Mouse (Mus musculus) right cerebral cortex, postnatal 14 days (tissue): Measurements from ENCODE around the gene Smim20.

Source experiments
- DNase-seq: peaks from one replicate; pipeline ENCODE4 v3.0.0; 2022

The Smim20 gene

DNA sequence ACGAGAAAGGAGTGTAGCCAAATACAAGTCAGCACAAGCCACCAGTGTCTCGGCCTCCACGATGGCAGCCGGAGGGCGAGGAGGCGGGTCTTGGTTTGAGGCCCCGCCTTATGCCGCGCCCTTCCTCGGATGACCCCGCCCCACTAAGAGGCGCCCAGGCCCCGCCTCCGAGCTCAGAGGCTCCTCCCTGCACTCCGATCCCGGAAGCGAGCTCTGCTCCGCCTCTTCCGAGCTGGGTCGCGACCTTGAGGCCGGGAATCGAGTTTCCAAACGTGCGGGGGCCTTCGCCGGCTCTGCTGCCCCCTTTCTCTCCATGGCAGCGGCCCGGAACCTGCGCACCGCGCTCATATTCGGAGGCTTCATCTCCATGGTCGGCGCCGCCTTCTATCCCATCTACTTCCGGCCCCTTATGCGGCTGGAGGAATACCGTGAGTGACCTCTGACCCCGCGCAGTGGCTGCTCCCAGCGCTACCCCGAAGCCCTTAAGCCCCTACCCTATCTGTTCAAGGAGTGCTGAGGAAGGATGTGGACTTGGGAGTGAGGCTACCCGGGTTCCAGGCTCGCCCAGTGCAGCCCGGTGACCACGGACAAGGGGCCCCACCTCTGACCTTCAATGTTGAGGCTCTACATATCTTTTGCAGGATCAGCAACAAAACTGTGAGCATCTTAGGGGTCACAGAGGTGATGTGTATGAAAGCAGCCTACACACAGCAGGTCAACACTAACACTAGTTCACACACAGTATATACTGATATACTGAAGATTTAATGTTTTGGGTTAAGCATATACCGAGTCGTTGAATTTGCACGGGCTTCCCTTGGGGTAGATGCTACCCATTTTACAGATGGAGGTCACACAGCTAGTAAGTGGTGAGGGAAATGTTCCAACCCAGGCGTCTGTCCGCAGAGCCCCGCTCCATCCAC is at the start of gene Smim20:
Gene Smim20 (plus strand): TSS at position 153 of the 923 bp plus-strand sequence.
- DNase-seq = peak; percentile 81

DNA sequence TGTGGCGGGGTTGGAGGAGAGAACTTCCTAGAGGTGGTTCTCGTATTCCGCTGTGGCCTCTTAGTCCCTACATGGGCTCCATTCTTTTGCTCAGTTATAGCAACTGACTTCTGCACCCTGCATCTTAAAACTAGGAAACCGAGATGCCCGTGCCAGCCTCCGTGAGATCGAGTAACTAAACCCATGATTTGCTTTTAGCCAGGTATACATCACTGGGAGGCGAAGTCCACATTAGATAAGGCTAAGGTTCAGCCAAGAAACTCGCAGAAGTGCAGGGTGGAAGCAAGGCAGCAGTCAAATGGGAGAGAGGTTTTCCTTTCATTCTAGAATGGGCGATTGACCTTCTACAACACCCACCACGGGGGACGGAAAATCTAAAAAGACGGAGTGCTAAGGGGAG is 41.4 kb upstream of the Smim20 start:
- no peak for DNase-seq

DNA sequence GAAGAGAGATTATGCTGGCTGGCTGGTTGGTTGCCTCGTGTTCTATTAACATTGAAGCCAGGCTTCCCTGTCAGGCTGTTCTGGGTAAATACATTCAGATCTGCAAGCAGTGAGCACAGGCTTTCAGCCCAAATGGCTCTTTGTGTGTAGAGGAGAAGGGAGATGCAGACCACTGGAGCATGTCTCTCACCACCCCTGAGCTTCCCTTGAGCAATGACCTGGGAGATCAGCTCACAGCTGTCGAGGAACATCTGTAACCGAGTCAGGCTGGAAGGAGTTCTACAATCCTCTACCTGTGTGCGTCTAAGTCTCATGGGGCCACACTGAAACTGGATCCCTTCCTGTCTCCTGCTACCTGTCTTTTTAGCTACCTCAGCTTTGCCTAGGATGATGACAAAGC is 36.3 kb upstream of the Smim20 start:
- no peak for DNase-seq

DNA sequence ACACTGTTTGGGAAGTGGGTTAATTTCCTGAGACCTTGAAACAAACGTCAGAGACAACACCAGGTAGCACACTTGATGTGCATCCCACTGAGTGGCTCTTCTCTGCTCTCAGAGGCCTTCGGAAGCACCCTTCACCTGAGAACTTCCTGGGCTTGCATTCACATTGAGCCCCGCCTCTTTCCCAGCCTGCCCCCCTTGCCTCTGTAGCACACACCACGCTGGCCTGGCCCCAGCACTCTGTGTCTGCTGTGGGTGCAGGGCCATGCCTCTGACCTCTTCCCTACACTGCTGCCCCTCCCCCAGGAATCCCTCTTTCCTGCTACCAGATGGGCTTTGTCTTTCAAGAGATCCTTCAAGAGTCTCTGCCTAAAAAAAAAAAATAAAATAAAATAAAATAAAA is 31.3 kb upstream of the Smim20 start:
- DNase-seq = no peak

DNA sequence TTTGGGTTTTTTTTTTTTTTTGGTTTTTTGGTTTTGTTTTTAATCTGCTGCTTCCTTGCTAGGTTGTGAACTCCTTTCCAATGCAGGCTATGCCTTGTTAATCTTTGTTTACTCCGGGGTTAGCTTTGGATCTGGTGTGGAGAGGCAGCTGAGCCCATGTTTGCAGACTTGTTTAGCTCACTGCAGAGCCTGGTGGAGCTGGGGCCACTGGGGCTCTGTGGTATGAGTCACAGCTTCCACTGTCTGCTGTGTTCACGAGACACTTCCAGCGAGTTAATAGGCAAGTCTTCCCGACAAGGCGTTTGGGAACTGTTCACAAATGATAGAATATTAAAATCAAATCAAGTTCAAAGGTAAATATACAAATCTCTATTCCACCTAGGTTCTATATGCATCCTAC is 30.7 kb upstream of the Smim20 start:
- no peak for DNase-seq

DNA sequence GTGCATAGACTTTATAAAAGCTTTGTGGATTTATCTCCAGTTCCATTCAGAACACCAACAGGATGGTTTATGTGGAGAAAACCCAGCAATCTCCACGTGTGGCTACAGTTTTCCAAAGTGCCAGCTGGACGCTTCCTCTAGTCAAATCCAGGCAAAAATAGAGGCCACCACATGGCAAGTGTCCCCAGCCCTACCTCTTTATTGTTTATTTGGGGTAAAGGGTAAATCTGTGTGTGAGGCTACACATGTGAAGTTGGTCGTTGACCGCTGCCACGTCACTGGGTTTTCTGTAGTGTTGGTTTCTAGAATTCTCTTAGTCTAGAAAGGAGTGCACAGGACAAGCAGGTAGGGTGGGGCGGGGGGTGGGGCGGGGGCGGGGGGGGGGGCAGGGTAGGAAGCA is 30.1 kb upstream of the Smim20 start:
- no peak for DNase-seq

DNA sequence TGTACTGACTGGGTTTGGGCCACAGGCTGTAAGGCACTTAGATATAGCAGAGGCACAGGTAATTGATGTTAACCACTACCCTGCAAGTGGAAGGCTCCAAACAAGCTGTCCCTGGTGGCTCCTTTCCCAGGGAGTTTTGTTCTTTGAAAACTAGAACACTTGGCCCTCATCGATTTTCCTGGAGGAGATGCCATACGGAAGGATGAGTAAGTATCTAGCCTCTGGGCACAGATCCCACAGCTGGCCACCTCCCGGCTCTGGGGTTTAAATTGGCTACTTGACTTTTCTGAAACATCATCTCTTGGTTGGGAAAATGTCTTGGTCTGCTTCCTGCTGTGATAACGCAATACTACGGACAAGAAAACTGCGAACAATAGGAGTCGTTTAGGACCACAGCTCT is 28.1 kb upstream of the Smim20 start:
- no peak for DNase-seq

DNA sequence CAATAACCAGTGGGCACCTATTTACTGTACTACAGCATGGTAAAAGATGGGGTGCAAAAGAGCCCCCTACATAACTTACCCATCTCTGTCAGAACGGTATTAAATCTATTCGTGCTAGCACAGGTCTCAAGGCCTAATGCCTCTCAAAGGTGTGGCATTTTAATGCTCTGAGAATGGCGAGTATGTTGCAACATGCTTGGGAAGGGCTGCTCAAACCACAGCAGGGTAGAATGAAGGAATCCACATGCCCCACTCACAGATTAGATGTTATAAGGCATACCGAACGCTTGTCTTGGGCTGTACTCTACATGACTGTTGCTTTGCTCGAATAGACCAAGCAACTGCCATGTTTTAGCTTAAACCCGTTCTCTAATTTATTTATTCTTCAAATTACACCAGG is 27.7 kb upstream of the Smim20 start:
- no peak for DNase-seq

DNA sequence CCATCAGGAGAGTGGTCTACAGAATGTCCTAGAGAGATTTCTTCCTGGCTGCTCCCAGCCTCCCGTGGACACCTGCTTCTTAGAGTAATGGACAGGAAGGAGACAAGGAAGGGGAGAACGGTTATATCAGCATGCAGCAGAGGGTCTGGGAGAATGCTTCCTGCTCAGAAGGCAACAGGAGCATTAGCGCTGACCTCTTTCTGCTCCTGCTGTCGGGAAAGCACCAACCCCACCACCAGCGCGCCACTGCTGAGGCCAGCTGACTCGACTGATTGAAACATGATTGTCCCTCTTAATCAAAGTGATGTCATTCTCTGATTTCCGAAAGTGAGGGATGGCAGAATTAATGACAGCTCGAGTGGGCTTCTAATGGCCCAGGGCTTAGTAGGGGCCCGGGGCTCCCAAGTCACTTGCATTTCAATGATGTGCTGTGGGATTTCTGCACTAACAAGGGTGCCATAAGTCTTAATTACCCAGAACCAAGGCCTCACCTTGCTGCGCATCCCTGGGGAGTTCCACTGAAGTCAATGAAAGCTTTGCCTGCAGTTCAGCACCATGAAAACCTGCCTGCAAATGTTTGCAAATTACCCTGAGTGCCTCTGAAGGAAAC is 26.9 kb upstream of the Smim20 start:
- no peak for DNase-seq

DNA sequence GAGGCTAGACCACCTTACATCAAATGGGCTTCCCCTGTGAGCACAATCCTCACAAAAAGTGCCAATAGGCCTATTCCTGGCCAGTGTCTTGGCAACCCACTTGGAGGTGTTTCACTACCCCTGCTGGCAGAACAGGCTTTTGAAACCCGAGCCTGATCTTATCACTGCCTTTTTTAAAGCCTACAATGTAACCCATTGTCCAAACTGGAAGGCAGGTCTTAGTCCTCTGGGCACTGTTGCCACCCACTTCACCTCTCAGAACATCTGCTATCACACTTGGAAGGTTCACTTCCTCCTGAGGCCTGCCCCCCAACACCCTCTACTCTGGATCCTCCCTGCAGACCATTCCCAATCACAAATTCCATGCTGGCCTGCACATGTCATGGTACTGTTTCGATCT is 25.8 kb upstream of the Smim20 start:
- DNase-seq = no peak

DNA sequence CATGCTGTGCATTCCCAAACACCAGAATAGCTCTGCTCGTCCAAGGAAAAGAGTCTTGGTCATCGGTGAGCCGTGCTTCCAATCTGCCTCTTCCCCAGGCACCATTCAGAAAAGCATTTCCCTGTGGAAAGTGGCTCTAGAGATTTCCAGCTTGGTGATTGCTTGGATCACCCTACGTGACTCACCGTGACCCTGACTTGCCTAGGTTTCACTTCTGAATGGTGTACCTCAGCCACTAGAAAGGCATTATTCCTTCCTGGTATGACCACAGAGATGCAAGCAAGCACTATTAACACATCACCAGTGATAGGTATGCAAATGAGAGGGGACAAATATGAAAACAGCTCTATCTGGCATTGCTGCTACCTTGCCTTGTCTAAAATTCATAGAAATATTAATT is 24.9 kb upstream of the Smim20 start:
- DNase-seq = no peak

DNA sequence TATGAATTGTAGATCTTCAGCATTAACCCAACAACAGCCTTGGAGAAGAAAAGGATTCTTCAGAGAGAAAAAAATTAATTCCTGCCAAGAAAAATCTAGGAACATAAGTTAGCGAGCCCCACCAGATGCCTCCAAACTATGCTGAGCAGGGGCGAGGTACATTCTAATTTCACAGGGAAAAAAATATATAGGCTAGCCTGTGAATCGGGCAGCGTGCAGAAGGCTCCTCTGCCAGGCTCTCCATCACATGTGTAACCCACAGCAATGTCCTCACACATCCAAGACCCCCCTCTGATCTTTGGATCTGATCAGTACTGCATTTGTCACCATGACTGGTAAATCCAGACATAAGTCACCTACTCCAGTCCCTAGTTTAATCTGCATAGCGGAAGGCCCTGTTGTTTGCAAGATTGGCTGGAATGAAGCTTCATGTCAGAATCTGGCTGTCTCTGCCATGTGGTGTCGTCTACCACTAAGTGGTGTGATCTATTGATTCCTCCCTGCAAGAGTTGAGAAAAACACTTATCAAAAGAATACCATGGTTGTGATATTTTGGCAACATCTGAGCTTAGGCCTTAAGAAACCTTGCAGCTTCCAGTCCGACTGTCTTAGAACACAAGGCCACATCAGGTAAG is 23.9 kb upstream of the Smim20 start:
- DNase-seq = no peak

DNA sequence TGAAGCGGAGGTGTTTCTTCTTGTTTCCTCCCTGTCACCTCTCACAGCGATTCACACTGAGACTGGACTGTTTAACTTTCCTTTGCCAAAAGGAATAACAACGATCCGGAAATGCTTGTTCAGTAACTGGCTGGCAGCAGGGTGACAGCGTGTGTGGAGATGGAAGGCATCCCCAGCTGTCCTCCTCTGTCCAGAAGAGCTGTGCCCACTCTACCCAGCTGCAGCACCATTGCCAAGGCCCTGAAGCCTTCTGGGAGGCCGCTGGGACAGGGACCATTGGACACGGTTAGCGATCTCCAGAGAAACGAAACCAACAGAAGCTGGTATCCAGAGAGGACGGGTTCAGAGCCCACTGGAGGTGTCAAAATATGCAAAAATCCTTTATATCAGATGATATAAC is 22.9 kb upstream of the Smim20 start:
- DNase-seq = no peak

DNA sequence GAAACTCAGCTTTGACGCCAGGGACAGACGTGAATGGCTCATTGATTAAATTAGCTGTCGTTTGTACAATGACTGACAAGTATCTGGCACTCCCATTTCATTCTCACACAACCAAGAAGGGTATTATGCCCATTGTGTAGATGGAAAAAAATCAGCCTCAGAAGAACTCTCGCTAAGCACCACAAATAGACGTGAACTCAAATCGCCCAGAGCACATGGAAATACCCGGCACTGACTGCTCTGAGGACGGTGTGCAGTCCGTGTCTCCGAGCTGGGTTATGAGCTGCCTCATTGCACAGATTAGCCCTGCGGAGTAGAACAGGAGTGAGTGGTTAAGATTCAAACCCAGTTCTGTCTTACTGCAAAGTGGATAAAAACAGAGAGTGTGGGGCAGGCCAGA is 18.4 kb upstream of the Smim20 start:
- DNase-seq = no peak

DNA sequence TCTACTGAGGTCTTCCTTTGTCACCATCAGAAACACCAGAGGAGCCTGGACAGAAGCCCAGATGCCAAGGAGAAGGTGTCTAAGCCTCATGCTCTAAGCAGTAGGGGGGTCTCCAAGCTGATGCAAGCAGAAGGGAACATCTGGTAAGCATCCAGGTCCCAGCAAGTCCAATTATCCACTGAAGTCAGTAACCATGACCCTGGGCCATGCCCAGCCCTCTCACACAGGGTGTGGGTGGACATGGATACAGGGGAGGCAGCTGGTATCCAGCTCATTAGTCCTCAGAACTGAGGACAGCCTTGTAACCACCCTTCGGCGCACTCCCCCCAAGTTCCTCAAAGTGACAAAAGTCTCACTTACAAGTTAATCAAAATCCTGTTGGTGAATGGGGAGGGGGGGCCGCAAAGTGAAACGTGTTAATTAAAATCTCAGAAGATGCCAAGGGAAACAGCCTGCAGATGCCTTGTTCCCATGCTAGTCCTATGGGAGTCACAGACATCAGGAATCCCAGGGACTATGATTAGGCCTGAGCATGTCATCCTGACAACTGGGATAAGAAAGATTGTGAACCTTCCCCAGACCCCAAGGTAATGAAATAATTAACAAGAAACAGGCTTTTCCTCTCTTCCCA is 17.3 kb upstream of the Smim20 start:
- no peak for DNase-seq

DNA sequence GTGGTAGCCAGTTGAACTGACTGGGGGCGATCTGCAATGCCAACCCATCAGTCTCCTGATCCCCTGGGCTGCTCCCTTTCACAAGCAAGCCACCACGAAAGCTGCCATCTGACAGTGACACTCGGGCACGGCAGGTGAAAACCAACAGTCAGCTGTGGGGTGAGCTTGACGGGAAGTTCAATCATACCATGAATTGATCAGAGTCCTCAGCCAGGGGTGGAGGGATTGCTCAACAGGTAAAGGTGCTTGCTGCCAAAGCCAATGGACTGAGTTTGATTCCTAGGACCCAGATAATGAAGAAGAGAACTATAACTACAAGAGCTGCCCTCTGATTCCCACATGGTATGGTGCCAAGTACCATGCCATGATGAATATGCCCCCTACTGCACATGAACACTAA is 12.7 kb upstream of the Smim20 start:
- no peak for DNase-seq

DNA sequence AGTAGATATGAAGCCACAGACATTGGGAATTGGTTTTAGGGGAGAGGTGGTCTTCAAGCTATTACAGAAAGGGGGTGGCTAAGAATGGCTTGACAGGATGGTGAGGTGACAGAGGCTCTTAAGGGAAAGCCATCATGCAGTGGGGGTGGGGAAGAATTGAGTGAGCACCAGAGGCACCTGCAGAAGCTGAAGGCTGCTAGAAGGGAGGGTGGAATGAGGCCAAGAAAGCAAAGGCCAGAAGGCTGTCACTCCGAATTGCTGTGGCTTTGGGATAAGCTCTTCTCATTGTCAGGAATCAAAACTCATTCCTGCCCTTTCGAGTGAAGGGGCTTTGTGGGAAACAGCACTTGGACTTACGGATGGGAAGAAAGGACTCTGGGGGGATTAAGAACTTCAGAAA is 12.1 kb upstream of the Smim20 start:
- no peak for DNase-seq

DNA sequence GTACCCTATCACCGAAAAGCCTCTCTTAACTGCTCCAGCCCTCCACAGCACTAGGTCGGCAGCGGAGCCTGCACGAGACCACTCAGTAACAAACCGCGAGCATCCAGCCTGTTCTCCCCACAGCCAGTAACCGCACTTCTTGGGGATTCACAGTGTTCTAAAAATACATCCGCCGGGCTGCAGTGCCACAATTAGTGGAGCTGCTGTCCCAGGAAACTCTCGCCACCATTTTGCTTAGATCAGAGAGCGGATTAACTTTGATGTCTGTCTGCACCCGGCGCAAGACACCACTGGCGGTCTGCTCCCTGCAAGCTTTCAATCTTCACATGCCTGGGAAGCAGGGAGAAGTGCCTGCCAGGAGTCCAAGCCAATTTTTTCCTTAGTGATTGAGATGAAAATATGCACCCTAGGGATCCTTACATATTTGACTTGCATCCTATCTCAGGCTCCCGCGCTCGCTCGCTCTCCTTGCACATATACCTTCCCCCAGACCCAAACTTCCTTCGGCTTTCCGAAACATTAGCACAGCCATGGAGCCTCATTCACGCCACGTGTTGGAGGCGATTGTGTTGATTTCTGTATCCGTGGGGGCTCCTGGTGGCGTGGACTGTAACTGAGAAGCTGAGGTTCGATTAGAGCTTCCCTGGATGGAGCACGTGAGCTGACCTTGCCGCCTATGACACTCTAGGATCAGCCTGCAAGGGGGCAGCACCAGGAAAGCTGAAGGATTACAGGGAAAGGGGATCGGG is 8.7 kb upstream of the Smim20 start:
- peak; percentile 37 for DNase-seq

DNA sequence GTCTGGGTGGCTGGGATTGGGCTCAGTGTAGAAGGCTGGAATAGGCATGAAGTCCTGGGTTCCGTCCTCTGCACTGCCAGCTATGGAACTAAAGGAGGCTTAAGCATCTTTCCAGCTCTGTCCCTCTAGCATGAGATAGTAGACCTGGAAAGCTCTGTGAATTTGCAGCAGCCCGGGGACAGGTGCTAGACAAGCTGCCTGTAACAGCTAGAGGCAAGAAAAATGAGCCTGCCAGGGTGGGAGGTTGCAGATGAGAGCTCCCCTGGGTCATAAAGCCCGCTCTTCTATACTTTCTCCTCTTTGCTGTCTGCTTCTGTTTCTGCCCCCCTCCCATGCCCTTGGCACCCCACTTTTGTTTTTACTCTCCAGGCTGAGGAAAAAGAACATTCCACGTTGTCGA is 7.0 kb upstream of the Smim20 start:
- no peak for DNase-seq

DNA sequence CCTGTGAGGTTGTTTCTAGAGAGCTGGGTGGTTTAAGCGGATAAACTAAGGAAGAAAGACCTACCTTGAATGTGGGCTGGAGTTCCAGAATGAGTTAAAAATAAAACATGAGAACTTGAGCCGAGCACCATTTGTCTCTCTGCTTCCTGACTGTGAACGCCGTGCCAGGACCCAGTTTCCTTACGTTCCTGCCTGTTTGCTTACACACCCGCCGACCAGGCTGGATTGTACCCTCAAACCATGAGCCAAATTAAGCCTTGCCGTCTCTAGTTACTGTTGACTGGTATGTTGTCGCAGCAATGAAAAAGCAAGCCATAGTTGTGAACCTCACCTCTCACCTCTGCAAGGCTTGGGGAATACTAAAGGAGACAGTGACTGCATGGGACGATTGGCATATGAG is 4.9 kb upstream of the Smim20 start:
- DNase-seq = no peak

DNA sequence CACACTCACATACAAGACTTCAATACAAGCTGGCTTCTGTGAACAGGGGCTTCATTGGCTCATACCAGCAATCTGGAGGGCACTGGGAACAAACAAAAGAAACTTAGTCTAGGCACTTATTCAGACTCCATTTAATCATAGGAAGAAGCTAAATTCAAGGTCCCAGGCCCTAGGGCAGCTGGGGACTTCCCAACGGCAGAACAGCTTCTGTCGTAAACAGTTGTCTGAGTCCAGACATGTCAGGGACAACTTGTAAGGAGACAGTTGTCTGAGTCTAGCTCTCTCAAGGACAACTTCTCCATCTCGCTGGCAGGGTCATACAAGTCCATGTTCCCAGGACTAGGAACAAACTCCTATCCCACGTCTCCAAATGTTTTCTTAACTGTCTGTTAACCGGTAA is 2.8 kb upstream of the Smim20 start:
- DNase-seq = no peak

DNA sequence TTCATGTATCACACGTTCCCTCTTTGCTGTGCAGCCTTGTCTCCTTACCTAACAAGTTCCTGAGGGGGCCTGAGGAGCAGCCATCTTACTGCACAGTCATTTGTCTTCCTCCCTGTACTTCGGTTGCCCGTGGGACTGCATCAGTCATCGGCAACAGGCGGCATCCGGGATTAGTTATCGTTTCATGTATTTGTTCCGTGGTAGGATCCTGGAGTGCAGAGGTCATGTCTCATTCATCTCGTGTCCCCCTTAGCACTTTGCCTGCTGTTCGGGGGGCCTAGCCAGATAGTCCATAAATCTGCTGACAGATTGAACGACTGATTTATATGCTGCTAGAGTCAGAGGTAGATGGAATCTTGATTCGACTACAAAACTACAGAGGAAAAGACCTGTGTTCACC is 1.1 kb upstream of the Smim20 start:
- DNase-seq = no peak

DNA sequence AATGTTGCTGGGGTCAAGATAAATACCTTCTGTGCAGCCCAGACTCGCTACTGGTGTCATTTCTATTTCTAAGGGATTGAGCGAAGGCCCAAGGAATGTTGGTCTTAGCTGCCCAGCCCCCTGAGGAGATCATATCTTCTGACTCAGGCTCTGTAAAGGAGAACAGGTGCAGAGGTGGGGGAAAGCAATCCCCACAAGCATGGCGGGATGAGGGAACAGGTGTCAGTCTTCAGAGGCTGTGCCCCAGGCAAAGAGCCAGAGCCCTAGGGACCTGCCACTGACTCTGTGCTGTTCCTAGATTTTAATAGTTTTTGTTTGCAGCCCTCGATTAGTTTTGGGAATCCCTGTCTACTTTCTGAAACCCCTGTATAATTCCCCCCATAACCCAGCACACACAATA is 702 bp upstream of the Smim20 start:
- no peak for DNase-seq
